Mouse (Mus musculus): Measurements from ENCODE around the gene Loxl4.

GRCm38 (mm10) chr19:42582811-42583370 lies 29.7 kb downstream of the Loxl4 start:
- no peak for TF ChIP-seq POLR2A (IDR thresholded peaks at IDR 0.05; ENCODE audit: low read depth, low read length)
- TF ChIP-seq CTCF (IDR thresholded peaks at IDR 0.05; ENCODE audit: extremely low read depth, insufficient read length, insufficient replicate concordance, low read depth, low read length) = no peak
